Mouse (Mus musculus): ENCODE data around the gene Wdr35.

DNA sequence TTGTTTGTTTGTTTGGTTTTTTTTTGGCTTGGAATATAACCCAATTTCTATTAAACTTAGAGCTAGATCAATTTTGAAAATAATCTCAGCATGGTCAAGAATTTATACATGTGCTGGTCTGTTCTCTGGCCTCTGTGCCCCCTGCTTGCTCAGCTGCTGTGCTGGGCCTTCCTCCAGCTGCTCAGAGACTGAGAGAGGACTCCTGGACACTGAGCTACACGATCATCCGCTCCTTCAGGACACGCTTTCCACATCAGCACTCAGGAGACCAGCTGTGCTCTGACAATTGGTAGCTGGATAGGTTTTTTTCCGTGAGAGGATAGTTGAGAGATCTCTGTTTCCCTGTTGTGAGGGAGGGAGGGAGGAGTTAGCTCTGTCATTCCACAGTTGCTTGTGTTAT, 36.6 kb downstream of the Wdr35 start:
- TF ChIP-seq CTCF (IDR thresholded peaks at IDR 0.05; ENCODE audit: low read depth) (no peak), EP300 (IDR thresholded peaks at IDR 0.05; ENCODE audit: low read depth) (no peak)
